Mouse (Mus musculus) bone marrow, adult 2 months (tissue): ENCODE measurements around the gene Ccdc172. TPM values are rescaled to one million over a fixed set of nuclear protein-coding genes. Genes with fewer than 3 reads are reported as not detected.

ENCODE experiments used
- H3K27ac ChIP-seq: fragments of 200-500 bp; 2 replicates; pipeline ENCODE4 v1.5.1; 2012; ENCODE audit warnings: low read depth, mild to moderate bottlenecking, control low read depth, inconsistent platforms, low read length; ENCODE audit not compliant: control insufficient read depth, poor library complexity, insufficient read depth
- H3K4me1 ChIP-seq: fragments of 200-500 bp; 2 replicates; pipeline ENCODE4 v1.6.1; 2011; ENCODE audit warnings: low read length; ENCODE audit not compliant: control insufficient read depth, insufficient read depth
- H3K4me3 ChIP-seq: fragments of 200-500 bp; replicated peaks from 2 replicates; pipeline ENCODE3; 2011; ENCODE audit warnings: mild to moderate bottlenecking, low read depth, low read length, control low read depth; ENCODE audit not compliant: control insufficient read depth
- CTCF ChIP-seq: fragments of 200-500 bp; IDR thresholded peaks from 2 replicates; pipeline ENCODE4 v1.5.1; 2011; ENCODE audit warnings: low read length, control low read depth; ENCODE audit not compliant: control insufficient read depth, insufficient read depth
- POLR2A ChIP-seq: fragments of 200-500 bp; IDR thresholded peaks from 2 replicates; pipeline ENCODE4 v1.6.1; 2011; ENCODE audit warnings: low read depth, mild to moderate bottlenecking, control low read depth, low read length, borderline replicate concordance; ENCODE audit not compliant: control insufficient read depth
- WGBS: fragments of 180-500 bp; shearing (Covaris S2); methylation state at CpG from one replicate; pipeline ENCODE4 v1.1.7; 2018; 5-methylcytosine and 5-hydroxymethylcytosine counted together
- polyA plus RNA-seq: library from polyadenylated mRNA; stranded (reverse); fragments of >200 nt; gene quantifications from 2 replicates; pipeline ENCODE4 v1.2.4, GENCODE M21; 2011; ENCODE audit warnings: low replicate concordance; ENCODE audit not compliant: missing spikeins, insufficient read depth, insufficient read length

The Ccdc172 gene
- polyA plus RNA-seq, 1 experiment, result not detected

GRCm38 (mm10) chr19:58582018-58582417, 70.2 kb downstream of the Ccdc172 start:
- Histone ChIP-seq H3K4me3 (no peak overlapping the region), H3K4me1 (no peaks in the 10 kb centered on the region), H3K27ac (no peak overlapping the region)
- TF ChIP-seq POLR2A, result no peak
- no peak for TF ChIP-seq CTCF
- WGBS, result 39% methylated on average over 7 of the region's 7 CpGs

- Histone ChIP-seq H3K4me3 (no peak overlapping the region), H3K27ac (no peak overlapping the region), H3K4me1 (no peaks in the 10 kb centered on the region)
- 81% methylated on average over 5 of the region's 5 CpGs for WGBS
- TF ChIP-seq CTCF (no peak), POLR2A (no peak)
These were observed 71.2 kb downstream of the Ccdc172 start for GRCm38 (mm10) chr19:58582956-58583355.

- WGBS, result 66% methylated on average over 2 of the region's 2 CpGs
These were observed 74.3 kb downstream of the Ccdc172 start for GRCm38 (mm10) chr19:58586046-58586445.

GRCm38 (mm10) chr19:58590251-58590936, 78.6 kb downstream of the Ccdc172 start:
- Histone ChIP-seq H3K4me3 (no peak overlapping the region), H3K27ac (no peak overlapping the region), H3K4me1 (no peaks in the 10 kb centered on the region)
- TF ChIP-seq POLR2A (no peak), CTCF (no peak)
- 78% methylated on average over 6 of the region's 6 CpGs for WGBS

More at GRCm38 (mm10) chr19:58586046-58586445, 74.3 kb downstream of the Ccdc172 start:
- H3K27ac ChIP-seq, result no peak overlapping the region
- TF ChIP-seq CTCF, result no peak
- TF ChIP-seq POLR2A, result no peak
- H3K4me3 ChIP-seq, result no peak overlapping the region
- no peaks in the 10 kb centered on the region for H3K4me1 ChIP-seq

- no peak overlapping the region for H3K4me3 ChIP-seq
- WGBS, result 84% methylated on average over 5 of the region's 5 CpGs
- TF ChIP-seq CTCF, result no peak
- no peak overlapping the region for H3K27ac ChIP-seq
- no peaks in the 10 kb centered on the region for H3K4me1 ChIP-seq
These were observed 88.6 kb downstream of the Ccdc172 start for GRCm38 (mm10) chr19:58600381-58600780.

Other genes starting within 250 kb of the Ccdc172 start
- 0.83 and 2.4 TPM in 2 replicates for gene Gfra1, start 56.1 kb upstream of the Ccdc172 start, polyA plus RNA-seq
- gene Pnlip, start 140.5 kb downstream of the Ccdc172 start, polyA plus RNA-seq, result not detected in 2 replicates
- gene Pnliprp1, start 216.9 kb downstream of the Ccdc172 start, polyA plus RNA-seq, result not detected in 2 replicates
- not detected in 2 replicates for gene Pnliprp2, start 247.7 kb downstream of the Ccdc172 start, polyA plus RNA-seq